Mouse (Mus musculus) thymus, adult 2 months (tissue): Measurements from ENCODE around the gene Ppfia3. TPM values are rescaled to one million over a fixed set of nuclear protein-coding genes. Genes with fewer than 3 reads are reported as not detected.

Experiments
- DNase-seq: peaks from one replicate; pipeline ENCODE4 v3.0.0; 2021
- H3K27ac ChIP-seq: fragments of 200-500 bp; 2 replicates; pipeline ENCODE4 v1.5.1; 2012; ENCODE audit warnings: low read length, control low read depth; ENCODE audit not compliant: control insufficient read depth, insufficient read depth
- H3K27me3 ChIP-seq: fragments of 200-500 bp; 2 replicates; pipeline ENCODE4 v1.6.1; 2012; ENCODE audit warnings: mild to moderate bottlenecking, low read length, moderate library complexity, mixed read lengths; ENCODE audit not compliant: control insufficient read depth, insufficient read depth
- H3K36me3 ChIP-seq: fragments of 200-500 bp; 2 replicates; pipeline ENCODE4 v1.6.1; 2012; ENCODE audit warnings: mild to moderate bottlenecking, low read length, moderate library complexity; ENCODE audit not compliant: control insufficient read depth, insufficient read depth
- H3K4me1 ChIP-seq: fragments of 200-500 bp; replicated peaks from 2 replicates; pipeline ENCODE4 v1.6.1; 2012; ENCODE audit warnings: low read length; ENCODE audit not compliant: control insufficient read depth, insufficient read depth
- H3K4me3 ChIP-seq: fragments of 200-500 bp; 2 replicates; pipeline ENCODE4 v1.5.1; 2012; ENCODE audit warnings: mild to moderate bottlenecking, low read length, control low read depth, moderate library complexity; ENCODE audit not compliant: control insufficient read depth, insufficient read depth
- CTCF ChIP-seq: fragments of 200-500 bp; IDR thresholded peaks from 2 replicates; pipeline ENCODE4 v1.5.1; 2012; ENCODE audit warnings: mild to moderate bottlenecking, control low read depth, low read length, moderate library complexity, borderline replicate concordance; ENCODE audit not compliant: control insufficient read depth, poor library complexity, insufficient read depth; ENCODE audit errors: extremely low read depth
- POLR2A ChIP-seq: fragments of 200-500 bp; IDR thresholded peaks from 2 replicates; pipeline ENCODE4 v1.6.1; 2012; ENCODE audit warnings: mild to moderate bottlenecking, low read length, control low read depth, moderate library complexity; ENCODE audit not compliant: control insufficient read depth, poor library complexity, insufficient read depth; ENCODE audit errors: extremely low read depth
- WGBS: fragments of 180-500 bp; shearing (Covaris S2); methylation state at CpG from one replicate; pipeline ENCODE4 v1.1.7; 2018; 5-methylcytosine and 5-hydroxymethylcytosine counted together
- polyA plus RNA-seq: library from polyadenylated mRNA; depleted of rRNA; stranded (reverse); fragments of >200 nt; gene quantifications from 2 replicates; pipeline ENCODE4 v1.2.3, GENCODE M21; 2012

Ppfia3 gene
- polyA plus RNA-seq, 1 experiment: 0.65 TPM

- TF ChIP-seq CTCF: 0 out of 2 replicates have a peak, but pooled peaks have one; percentile 5
- no peak for TF ChIP-seq POLR2A
- Histone ChIP-seq H3K4me1 (peaks cover 10% of the 10 kb centered on the region), H3K4me3 (peak overlapping the region; percentile 55), H3K27me3 (no peaks in the 10 kb centered on the region), H3K36me3 (peaks cover 19% of the 10 kb centered on the region), H3K27ac (peak overlapping the region; percentile 76)
- DNase-seq: no peak
- WGBS: 0% methylated on average over 20 of the region's 20 CpGs
Measured at GRCm38 (mm10) chr7:45395129-45395541, 28.3 kb upstream of the Ppfia3 start.

GRCm38 (mm10) chr7:45386077-45386476, 19.3 kb upstream of the Ppfia3 start:
- no peak for DNase-seq
- TF ChIP-seq CTCF (no peak), POLR2A (no peak)
- Histone ChIP-seq H3K27me3 (no peaks in the 10 kb centered on the region), H3K4me1 (no peaks in the 10 kb centered on the region), H3K36me3 (peaks cover 99% of the 10 kb centered on the region), H3K27ac (no peak overlapping the region), H3K4me3 (no peak overlapping the region)
- 97% methylated on average over 3 of the region's 3 CpGs for WGBS

GRCm38 (mm10) chr7:45376057-45376456, 9.2 kb upstream of the Ppfia3 start:
- TF ChIP-seq POLR2A (no peak), CTCF (no peak)
- no peak for DNase-seq
- peaks cover 60% of the 10 kb centered on the region for H3K36me3 ChIP-seq
- H3K27ac ChIP-seq: no peak overlapping the region
- H3K4me1 ChIP-seq: no peaks in the 10 kb centered on the region
- H3K27me3 ChIP-seq: no peaks in the 10 kb centered on the region
- H3K4me3 ChIP-seq: no peak overlapping the region
- 97% methylated on average over 1 of the region's 1 CpGs for WGBS

GRCm38 (mm10) chr7:45374620-45375019, 7.8 kb upstream of the Ppfia3 start:
- WGBS: 66% methylated on average over 8 of the region's 8 CpGs
- H3K27ac ChIP-seq: no peak overlapping the region
- no peak for DNase-seq
- peaks cover 45% of the 10 kb centered on the region for H3K36me3 ChIP-seq
- H3K4me1 ChIP-seq: peaks cover 11% of the 10 kb centered on the region
- H3K4me3 ChIP-seq: no peak overlapping the region
- TF ChIP-seq POLR2A: no peak
- no peak for TF ChIP-seq CTCF
- no peaks in the 10 kb centered on the region for H3K27me3 ChIP-seq

- no peak overlapping the region for H3K4me3 ChIP-seq
- TF ChIP-seq POLR2A (no peak), CTCF (no peak)
- peaks cover 23% of the 10 kb centered on the region for H3K36me3 ChIP-seq
- DNase-seq: no peak
- WGBS: 91% methylated on average over 5 of the region's 5 CpGs
- H3K4me1 ChIP-seq: peaks cover 22% of the 10 kb centered on the region
- H3K27me3 ChIP-seq: peaks cover 5% of the 10 kb centered on the region; the same call in 1 of the 2 replicates
- no peak overlapping the region for H3K27ac ChIP-seq
Measured at GRCm38 (mm10) chr7:45372371-45372770, 5.6 kb upstream of the Ppfia3 start.

- DNase-seq: peak; percentile 88
- peaks cover 6% of the 10 kb centered on the region for H3K36me3 ChIP-seq
- TF ChIP-seq CTCF (peak; percentile 49; the same call in 1 of the 2 replicates), POLR2A (no peak)
- peaks cover 28% of the 10 kb centered on the region for H3K4me1 ChIP-seq
- peaks cover 13% of the 10 kb centered on the region; the same call in 1 of the 2 replicates for H3K27me3 ChIP-seq
- peak within 1 kb of the TSS; percentile 49 for H3K4me3 ChIP-seq
- 14% methylated on average over 28 of the region's 28 CpGs for WGBS
- no peak within 1 kb of the TSS for H3K27ac ChIP-seq
Measured at GRCm38 (mm10) chr7:45370475-45371311, 3.9 kb upstream of the Ppfia3 start, which contains the start of gene Lin7b. Gene Lin7b (minus strand): TSS chr7:45370583.
